Mouse (Mus musculus): ENCODE results near the gene St14.

Gene St14

GRCm38 (mm10) chr9:31126079-31126478 lies 5.6 kb downstream of the St14 start:
- peak; percentile 69 for DNase-seq (ENCODE audit: extremely low read depth, insufficient read length, low spot score)

GRCm38 (mm10) chr9:31122464-31123030 lies 9.1 kb downstream of the St14 start:
- DNase-seq (ENCODE audit: extremely low read depth, insufficient read length, low spot score): no peak

- no peak for DNase-seq (ENCODE audit: extremely low read depth, insufficient read length, low spot score)
Observed at GRCm38 (mm10) chr9:31120533-31120915, 11.1 kb downstream of the St14 start.

GRCm38 (mm10) chr9:31119882-31120532 lies 11.6 kb downstream of the St14 start:
- no peak for DNase-seq (ENCODE audit: extremely low read depth, insufficient read length, low spot score)

GRCm38 (mm10) chr9:31119405-31119804 lies 12.2 kb downstream of the St14 start:
- DNase-seq (ENCODE audit: extremely low read depth, insufficient read length, low spot score): no peak

DNA sequence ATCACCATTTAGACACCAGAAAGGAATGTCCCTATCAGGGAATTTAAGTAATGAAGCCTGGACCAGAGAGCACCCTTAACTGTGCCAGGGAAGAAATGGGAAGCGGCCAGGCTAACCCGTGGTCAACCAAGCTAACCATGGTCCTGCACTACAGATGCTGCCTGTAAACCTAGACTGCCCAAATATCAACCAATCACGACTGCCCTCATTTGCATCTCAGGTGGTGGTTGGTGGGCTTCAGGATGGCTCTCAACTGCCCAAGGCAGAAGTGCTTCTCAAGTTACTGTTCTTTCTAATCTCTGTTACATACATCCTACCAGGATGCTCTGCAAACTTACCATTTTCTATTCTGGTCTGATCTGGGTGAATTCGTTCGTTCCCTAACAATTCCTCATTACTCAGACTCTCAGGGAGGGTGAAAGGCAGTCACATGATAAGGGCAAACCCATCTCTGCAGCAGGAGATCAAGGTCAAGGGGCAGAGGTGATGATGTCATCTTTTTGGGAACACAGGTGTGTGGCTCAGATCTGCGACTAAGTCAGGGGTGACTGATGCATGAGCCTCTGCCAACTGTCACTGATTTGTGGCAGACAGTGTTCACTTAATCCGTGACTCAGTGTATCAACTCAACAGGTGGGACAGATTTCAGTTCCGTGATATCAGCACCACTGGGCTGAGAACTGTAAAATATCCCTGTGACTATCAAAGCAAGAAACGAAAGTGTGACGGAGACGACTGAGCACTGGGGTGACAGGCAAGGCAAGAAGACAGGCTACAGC lies 12.9 kb downstream of the St14 start:
- no peak for DNase-seq (ENCODE audit: extremely low read depth, insufficient read length, low spot score)

DNA sequence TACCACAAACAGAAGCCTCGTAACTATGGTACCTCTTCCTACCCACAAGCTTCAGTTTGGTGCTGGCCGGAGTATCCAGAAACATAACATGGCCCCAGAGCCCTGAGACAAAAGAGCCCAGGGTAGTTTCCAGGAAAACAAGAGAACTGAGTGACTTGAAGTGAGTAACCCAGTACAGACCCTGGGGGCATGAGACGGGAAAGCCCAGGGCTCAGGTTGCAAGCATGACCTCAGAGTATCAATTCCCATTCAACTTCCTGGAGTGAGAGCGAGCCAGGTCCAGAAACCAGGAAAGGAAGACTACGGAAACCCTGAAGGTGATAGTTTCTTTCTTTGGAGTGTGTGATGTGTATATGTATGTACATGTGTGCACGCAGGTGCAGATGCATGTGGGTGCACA lies 14.2 kb downstream of the St14 start:
- no peak for DNase-seq (ENCODE audit: extremely low read depth, insufficient read length, low spot score)

GRCm38 (mm10) chr9:31117088-31117487 lies 14.6 kb downstream of the St14 start:
- no peak for DNase-seq (ENCODE audit: extremely low read depth, insufficient read length, low spot score)

DNA sequence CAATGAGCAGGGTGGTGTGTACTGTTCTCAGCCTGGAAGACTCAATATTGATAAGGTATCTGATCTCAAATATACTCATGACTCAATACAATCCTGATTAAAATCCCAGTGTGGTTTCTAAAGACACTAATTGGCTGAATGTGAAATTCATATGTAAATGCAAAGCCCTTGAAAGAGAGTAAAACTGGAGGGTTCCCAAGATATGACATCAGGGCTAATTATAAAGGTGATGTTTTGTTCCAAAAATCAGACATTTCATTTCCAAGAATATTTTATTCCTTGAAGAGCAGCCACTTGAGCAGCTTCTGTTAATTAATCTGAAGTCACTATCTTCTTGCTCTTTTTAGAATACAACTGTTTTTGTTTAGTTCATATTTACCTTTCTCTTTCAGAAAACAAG lies 16.1 kb downstream of the St14 start:
- DNase-seq (ENCODE audit: extremely low read depth, insufficient read length, low spot score): no peak

- no peak for DNase-seq (ENCODE audit: extremely low read depth, insufficient read length, low spot score)
Observed at GRCm38 (mm10) chr9:31108464-31108863, 23.2 kb downstream of the St14 start.

- DNase-seq (ENCODE audit: extremely low read depth, insufficient read length, low spot score): no peak
Observed at GRCm38 (mm10) chr9:31098118-31098517, 33.5 kb downstream of the St14 start.

DNA sequence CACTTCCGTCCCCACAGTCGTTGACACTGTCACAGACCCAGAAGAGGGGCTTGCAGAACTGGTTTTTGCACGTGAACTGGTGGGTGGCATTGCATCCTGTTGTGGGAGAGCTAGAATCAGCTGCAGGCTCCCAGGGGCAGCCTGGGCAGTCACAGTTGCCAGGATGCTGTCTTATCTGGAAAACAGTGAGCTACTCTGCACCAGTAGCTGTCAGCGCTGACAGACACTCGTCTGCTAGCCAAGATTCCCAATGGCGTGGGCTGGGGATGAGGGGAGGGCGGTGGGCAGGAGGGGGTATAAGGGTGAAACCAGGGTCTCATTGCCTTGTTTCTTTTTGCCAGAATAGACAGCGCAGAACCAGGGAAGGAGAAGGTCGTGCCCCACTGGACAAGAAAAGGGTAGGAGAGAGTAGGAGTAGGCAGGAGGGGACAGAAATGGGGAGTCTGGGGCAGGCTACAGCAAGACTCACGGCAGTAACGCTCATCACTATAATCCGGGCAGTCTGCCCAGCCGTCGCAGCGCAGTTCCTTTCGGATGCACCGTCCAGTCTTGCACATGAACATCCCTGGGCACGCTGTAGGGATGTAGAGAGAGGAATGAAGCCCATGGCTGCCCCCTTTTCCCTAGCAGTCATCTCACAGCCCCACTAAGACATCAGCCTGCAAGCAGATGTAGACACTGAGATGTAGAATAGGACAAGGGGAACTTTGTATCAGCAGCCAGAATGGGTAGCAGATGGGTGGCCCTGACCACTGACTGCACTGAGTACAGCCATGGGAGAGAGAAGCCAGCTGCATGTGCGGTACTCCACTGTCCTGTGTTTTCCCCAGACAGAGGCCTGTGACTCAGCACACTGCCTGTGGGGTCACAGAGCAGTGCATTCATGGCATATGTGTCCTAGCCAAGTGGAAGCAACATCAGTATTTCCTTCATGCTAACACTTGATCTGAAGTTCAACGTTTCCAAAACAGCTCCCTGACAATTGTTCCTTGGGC lies 34.3 kb downstream of the St14 start:
- no peak for DNase-seq (ENCODE audit: extremely low read depth, insufficient read length, low spot score)

DNA sequence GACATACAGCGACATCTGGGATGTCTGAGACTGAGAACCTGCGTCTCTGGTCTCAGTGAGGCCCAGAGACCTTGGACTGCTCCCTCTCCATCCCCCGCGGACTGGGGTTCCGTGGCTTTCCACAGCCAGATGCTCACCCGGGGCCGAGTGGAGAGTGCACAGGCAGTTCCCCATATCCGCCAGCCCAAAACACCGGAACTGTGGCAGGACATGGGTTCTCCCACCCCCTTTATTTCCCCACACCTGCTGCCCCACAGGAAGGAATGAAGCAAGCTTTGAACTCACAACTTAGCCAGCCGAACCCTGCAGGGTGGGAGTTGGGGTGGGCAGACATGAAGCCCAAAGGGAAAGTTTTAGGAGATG lies 38.8 kb downstream of the St14 start:
- no peak for DNase-seq (ENCODE audit: extremely low read depth, insufficient read length, low spot score)

DNA sequence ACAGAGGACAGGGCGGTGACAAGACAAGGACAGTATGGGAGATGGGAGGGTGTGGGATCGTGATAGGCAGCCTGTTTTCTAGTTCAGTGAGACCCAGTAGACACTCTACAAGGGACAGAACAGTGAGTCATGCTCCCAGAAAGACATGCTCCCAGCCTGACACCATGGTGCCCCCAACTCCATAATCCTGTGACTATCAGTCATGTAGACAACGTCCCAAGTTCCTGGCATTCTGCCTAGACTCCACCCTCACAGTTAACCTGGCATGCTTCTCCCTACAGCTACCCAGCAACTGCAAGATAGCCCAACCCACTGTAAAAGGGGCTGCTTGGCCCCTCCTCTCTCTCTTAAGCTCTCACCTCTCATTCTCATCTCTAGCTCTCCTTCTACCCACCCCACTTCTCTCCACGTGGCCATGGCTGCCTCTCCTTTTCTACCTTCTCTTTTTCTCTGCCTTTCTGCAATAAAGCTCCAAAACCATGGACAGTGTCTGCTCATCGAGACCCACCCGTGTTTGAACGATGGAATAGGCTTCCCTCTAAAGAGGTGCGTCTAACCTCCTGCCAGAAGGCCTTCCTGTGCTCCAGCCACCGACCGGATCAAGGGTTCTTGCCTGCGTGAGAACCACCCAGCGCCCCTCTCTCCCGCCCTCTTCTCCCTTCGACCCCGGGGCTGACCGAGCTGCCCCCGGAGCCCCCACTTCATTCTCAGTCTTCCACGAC lies 39.4 kb downstream of the St14 start:
- DNase-seq (ENCODE audit: extremely low read depth, insufficient read length, low spot score): no peak

GRCm38 (mm10) chr9:31091162-31091581 lies 40.5 kb downstream of the St14 start:
- DNase-seq (ENCODE audit: extremely low read depth, insufficient read length, low spot score): no peak

GRCm38 (mm10) chr9:31090081-31091023 lies 41.3 kb downstream of the St14 start:
- DNase-seq (ENCODE audit: extremely low read depth, insufficient read length, low spot score): no peak

DNA sequence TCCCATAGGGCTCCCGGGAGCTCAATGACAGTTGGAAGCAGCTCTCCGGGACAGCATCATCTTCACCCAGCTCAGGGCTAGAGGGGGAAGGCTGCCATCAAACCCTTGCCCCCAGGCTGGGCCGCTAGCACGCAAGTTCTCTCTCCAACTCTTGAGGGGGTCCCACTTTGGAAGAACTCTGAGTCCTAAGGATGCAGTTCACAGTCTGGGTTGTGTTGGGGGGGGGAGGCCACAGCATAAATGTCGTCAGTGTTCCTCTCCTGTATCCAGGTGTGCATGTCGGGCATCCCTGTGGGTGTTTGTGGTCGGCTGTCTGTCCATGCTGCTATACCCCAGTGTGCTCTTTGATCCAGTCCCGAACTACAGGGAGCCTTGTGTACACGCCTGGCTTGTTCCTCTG lies 42.1 kb downstream of the St14 start:
- no peak for DNase-seq (ENCODE audit: extremely low read depth, insufficient read length, low spot score)

DNA sequence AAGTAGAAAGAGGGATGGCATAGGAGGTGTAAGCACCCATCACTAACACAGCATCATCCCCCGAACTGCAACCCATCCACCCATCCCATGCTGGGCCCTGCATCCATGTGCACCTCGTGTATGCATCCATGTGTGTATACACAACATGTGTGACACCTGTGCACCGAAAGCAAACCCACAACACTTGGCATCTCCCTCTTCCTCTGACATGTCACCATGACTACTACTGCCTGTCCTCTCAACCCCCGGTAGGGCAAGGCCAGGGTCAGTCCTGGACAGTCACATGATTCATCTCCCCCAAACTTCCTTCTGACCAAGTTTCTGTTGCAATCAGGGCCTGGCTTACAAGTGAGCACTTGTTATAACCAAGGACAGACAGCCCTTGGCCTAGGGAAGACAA lies 42.8 kb downstream of the St14 start:
- no peak for DNase-seq (ENCODE audit: extremely low read depth, insufficient read length, low spot score)

DNA sequence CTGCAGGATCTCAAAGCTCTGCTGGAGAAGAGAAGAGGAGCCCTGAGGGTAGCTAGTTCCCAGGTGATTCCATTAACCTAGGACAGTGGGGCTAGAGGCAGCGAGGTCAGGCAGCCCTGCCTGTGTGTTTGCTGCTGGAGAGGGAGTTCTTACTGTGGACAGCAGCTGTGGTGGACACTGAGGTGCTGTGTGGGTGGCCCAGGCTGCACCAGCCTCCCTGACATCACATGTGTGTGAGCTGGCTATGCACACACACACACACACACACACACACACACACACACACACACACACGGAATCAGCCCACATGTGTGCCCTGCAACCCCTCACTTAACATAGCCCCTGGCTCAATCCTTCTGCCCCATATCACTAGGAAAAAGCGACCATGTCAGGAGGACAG lies 43.5 kb downstream of the St14 start:
- DNase-seq (ENCODE audit: extremely low read depth, insufficient read length, low spot score): no peak
